Mouse (Mus musculus) heart, postnatal 36 days (tissue): ENCODE measurements around the gene 4933434E20Rik. TPM values are rescaled to one million over a fixed set of nuclear protein-coding genes. Genes with fewer than 3 reads are reported as not detected.

Source experiments
- DNase-seq, 2 experiments: peaks; one replicate each; pipeline ENCODE4 v3.0.0; 2021 to 2022
- intact Hi-C: fragments of 180-260 bp; cut with DNase I; formaldehyde crosslinking; loops from one replicate; pipeline ENCODE4 v1.15.1; 2025
- total RNA-seq, 2 experiments: library from RNA; stranded (reverse); gene quantifications; 2 replicates each; pipeline ENCODE4 v1.2.3; 2021

Gene 4933434E20Rik
- total RNA-seq = 10 to 100 TPM; 84.0 to 87.6 TPM

GRCm38 (mm10) chr3:90051441-90052350, at the start of gene 4933434E20Rik:
Gene 4933434E20Rik (plus strand): TSS chr3:90051636.
- intact Hi-C loops = loop anchor here (2.0 to 5.0 kb wide), 3 partner anchors 54 to 279 kb away; partner anchors contain the start of genes Atp8b2, Hax1 and Ube2q1

GRCm38 (mm10) chr3:90004091-90004796, 47.2 kb upstream of the 4933434E20Rik start:
- intact Hi-C loops = no loop called here
- DNase-seq = no peak

More at GRCm38 (mm10) chr3:90051441-90052350, at the start of gene 4933434E20Rik:
- peak in 1 of 2 experiments; percentile 62 for DNase-seq

GRCm38 (mm10) chr3:90010291-90010690, 41.1 kb upstream of the 4933434E20Rik start:
- intact Hi-C loops = no loop called here
- no peak for DNase-seq

GRCm38 (mm10) chr3:90016626-90017025, 34.8 kb upstream of the 4933434E20Rik start:
- intact Hi-C loops = no loop called here
- DNase-seq = no peak

GRCm38 (mm10) chr3:90034653-90035052, 16.8 kb upstream of the 4933434E20Rik start:
- no peak for DNase-seq
- intact Hi-C loops = no loop called here

GRCm38 (mm10) chr3:90036263-90036662, 15.2 kb upstream of the 4933434E20Rik start:
- no peak for DNase-seq
- intact Hi-C loops = no loop called here

GRCm38 (mm10) chr3:90049691-90050090, 1.7 kb upstream of the 4933434E20Rik start:
- no peak for DNase-seq
- intact Hi-C loops = loop anchor here (5.0 kb wide), 2 partner anchors 52 to 87 kb away; partner anchors contain the start of genes Atp8b2 and Hax1

- intact Hi-C loops = loop anchor here (2.0 to 5.0 kb wide), 3 partner anchors 55 to 280 kb away; partner anchors contain the start of genes Atp8b2, Hax1 and Ube2q1
- peak; percentile 86 to 89 for DNase-seq
These were observed 1.2 kb downstream of the 4933434E20Rik start, which contains the start of gene Ubap2l for GRCm38 (mm10) chr3:90052351-90053241. Gene Ubap2l (minus strand): TSS chr3:90052628.

- intact Hi-C loops = no loop called here
- no peak for DNase-seq
These were observed 10.1 kb downstream of the 4933434E20Rik start for GRCm38 (mm10) chr3:90061549-90061948.

GRCm38 (mm10) chr3:90062539-90062938, 11.1 kb downstream of the 4933434E20Rik start:
- DNase-seq = no peak
- intact Hi-C loops = no loop called here

- DNase-seq = no peak
- intact Hi-C loops = no loop called here
These were observed 12.9 kb downstream of the 4933434E20Rik start for GRCm38 (mm10) chr3:90064383-90064782.

GRCm38 (mm10) chr3:90065553-90065952, 14.1 kb downstream of the 4933434E20Rik start:
- intact Hi-C loops = no loop called here

GRCm38 (mm10) chr3:90067851-90068250, 16.4 kb downstream of the 4933434E20Rik start:
- DNase-seq = no peak
- intact Hi-C loops = no loop called here

More at GRCm38 (mm10) chr3:90065553-90065952, 14.1 kb downstream of the 4933434E20Rik start:
- DNase-seq = peak; percentile 37 to 61

- intact Hi-C loops = no loop called here
- no peak for DNase-seq
These were observed 18.3 kb downstream of the 4933434E20Rik start for GRCm38 (mm10) chr3:90069688-90070087.

GRCm38 (mm10) chr3:90072294-90072693, 20.9 kb downstream of the 4933434E20Rik start, which contains the start of gene Tpm3:
Gene Tpm3 (plus strand): TSS chr3:90072649.
- no peak for DNase-seq
- intact Hi-C loops = no loop called here

GRCm38 (mm10) chr3:90076921-90077716, 25.7 kb downstream of the 4933434E20Rik start:
- peak; percentile 83 to 85 for DNase-seq
- intact Hi-C loops = loop anchor here (1.0 to 2.0 kb wide), 2 partner anchors 22 to 124 kb away; no protein-coding TSS in a partner anchor

GRCm38 (mm10) chr3:90078224-90078623, 26.8 kb downstream of the 4933434E20Rik start:
- intact Hi-C loops = no loop called here
- DNase-seq = no peak

GRCm38 (mm10) chr3:90079133-90079762, 27.8 kb downstream of the 4933434E20Rik start:
- DNase-seq = peak; percentile 89 to 90
- intact Hi-C loops = no loop called here
